Mouse (Mus musculus) CH12.LX (cell line): ENCODE results near the gene Zfp609. TPM values are rescaled to one million over a fixed set of nuclear protein-coding genes. Genes with fewer than 3 reads are reported as not detected.

Experiments
- DNase-seq: peaks from one replicate; pipeline ENCODE4 v3.0.0-alpha.2; 2013; ENCODE audit errors: extremely low read depth
- H3K27ac ChIP-seq: 2 replicates; pipeline ENCODE4 v1.5.1; 2012; ENCODE audit warnings: low read depth, mild to moderate bottlenecking, control low read depth, moderate library complexity; ENCODE audit not compliant: insufficient read depth
- H3K27me3 ChIP-seq: replicated peaks from 2 replicates; pipeline ENCODE3; 2012; ENCODE audit warnings: inconsistent platforms
- H3K36me3 ChIP-seq, 2 experiments: replicated peaks in 1 of 2; 2 replicates each; pipeline versions ENCODE3 to v1.6.1; 2012; ENCODE audit warnings: inconsistent platforms in 1 of 2, low read length in 1 of 2, mild to moderate bottlenecking in 1 of 2, mixed read lengths in 1 of 2, moderate library complexity in 1 of 2; ENCODE audit not compliant: control insufficient read depth in 1 of 2, insufficient read depth in 1 of 2
- H3K4me1 ChIP-seq, 2 experiments: 2 replicates each; pipeline ENCODE4 v1.6.1; 2012; ENCODE audit warnings: inconsistent platforms in 1 of 2, moderate library complexity in 1 of 2; ENCODE audit not compliant: insufficient read depth in 2 of 2, control insufficient read depth in 1 of 2
- H3K4me2 ChIP-seq: 2 replicates; pipeline ENCODE4 v1.6.1; 2012; ENCODE audit warnings: low read depth, mild to moderate bottlenecking, control low read depth; ENCODE audit not compliant: poor library complexity, insufficient read depth, severe bottlenecking
- H3K4me3 ChIP-seq, 3 experiments: fragments of 150-350 bp in 1 of 3; sonication (generic) in 1 of 3; replicated peaks in 1 of 3; 2 replicates each; pipeline versions ENCODE3 to v1.5.1; 2011 to 2012; ENCODE audit warnings: low read depth in 2 of 3, low read length in 2 of 3, mild to moderate bottlenecking in 2 of 3, moderate library complexity in 2 of 3, control low read depth in 1 of 3, improper control_type of control experiment in 1 of 3, inconsistent platforms in 1 of 3, mixed read lengths in 1 of 3; ENCODE audit not compliant: poor library complexity in 1 of 3
- H3K79me2 ChIP-seq: replicated peaks from 2 replicates; pipeline ENCODE4 v1.6.1; 2012; ENCODE audit warnings: mild to moderate bottlenecking, moderate library complexity; ENCODE audit not compliant: control insufficient read depth, poor library complexity, insufficient read depth, severe bottlenecking; ENCODE audit errors: extremely low read depth
- H3K9ac ChIP-seq: 2 replicates; pipeline ENCODE4 v1.6.1; 2012; ENCODE audit warnings: low read depth, mild to moderate bottlenecking, control low read depth, moderate library complexity; ENCODE audit not compliant: insufficient read depth
- H3K9me3 ChIP-seq: replicated peaks from 2 replicates; pipeline ENCODE3; 2012; ENCODE audit warnings: low read length, inconsistent platforms, mixed read lengths
- BHLHE40 ChIP-seq: IDR thresholded peaks from 2 replicates; pipeline ENCODE4 v1.6.1; 2011; ENCODE audit warnings: mild to moderate bottlenecking, low read depth, low read length, improper control_type of control experiment
- EP300 ChIP-seq: IDR thresholded peaks from 2 replicates; pipeline ENCODE4 v1.6.1; 2011; ENCODE audit warnings: low read length, improper control_type of control experiment
- GABPA ChIP-seq: IDR thresholded peaks from 2 replicates; pipeline ENCODE4 v1.6.1; 2012; ENCODE audit warnings: low read depth, low read length, improper control_type of control experiment, inconsistent platforms; ENCODE audit not compliant: insufficient replicate concordance
- JUN ChIP-seq: IDR thresholded peaks from 2 replicates; pipeline ENCODE4 v1.6.1; 2011; ENCODE audit warnings: low read depth, mild to moderate bottlenecking, low read length, improper control_type of control experiment, moderate library complexity; ENCODE audit not compliant: insufficient read depth
- JUND ChIP-seq: conservative IDR thresholded peaks from 2 replicates; pipeline ENCODE4 v1.6.1; 2011; ENCODE audit warnings: low read depth, low read length, improper control_type of control experiment
- KAT2A ChIP-seq: IDR thresholded peaks from 2 replicates; pipeline ENCODE4 v1.6.1; 2012; ENCODE audit warnings: low read length, improper control_type of control experiment, inconsistent platforms; ENCODE audit not compliant: insufficient replicate concordance
- MAX ChIP-seq: IDR thresholded peaks from 2 replicates; pipeline ENCODE4 v1.6.1; 2011; ENCODE audit warnings: low read length, improper control_type of control experiment
- MAZ ChIP-seq: IDR thresholded peaks from 2 replicates; pipeline ENCODE4 v1.6.1; 2012; ENCODE audit warnings: low read depth, mild to moderate bottlenecking, inconsistent platforms, low read length, improper control_type of control experiment, moderate library complexity
- NELFE ChIP-seq: IDR thresholded peaks from 2 replicates; pipeline ENCODE4 v1.6.1; 2011; ENCODE audit warnings: low read depth, low read length, improper control_type of control experiment
- POLR2A ChIP-seq: IDR thresholded peaks from 2 replicates; pipeline ENCODE4 v1.6.1; 2011; ENCODE audit warnings: low read depth, mild to moderate bottlenecking, improper control_type of control experiment, low read length
- POLR2AphosphoS2 ChIP-seq: IDR thresholded peaks from 2 replicates; pipeline ENCODE4 v1.6.1; 2011; ENCODE audit warnings: low read depth, low read length, improper control_type of control experiment
- SIN3A ChIP-seq: IDR thresholded peaks from 2 replicates; pipeline ENCODE4 v1.6.1; 2012; ENCODE audit warnings: low read length, improper control_type of control experiment, inconsistent platforms
- SMC3 ChIP-seq: IDR thresholded peaks from 2 replicates; pipeline ENCODE4 v1.6.1; 2011; ENCODE audit warnings: low read depth, low read length, improper control_type of control experiment
- TCF12 ChIP-seq: IDR thresholded peaks from 2 replicates; pipeline ENCODE4 v1.6.1; 2014; ENCODE audit warnings: low read depth, mild to moderate bottlenecking, inconsistent platforms, low read length, improper control_type of control experiment
- UBTF ChIP-seq: IDR thresholded peaks from 2 replicates; pipeline ENCODE4 v1.6.1; 2012; ENCODE audit warnings: low read depth, mild to moderate bottlenecking, inconsistent platforms, low read length, improper control_type of control experiment, moderate library complexity
- ZMIZ1 ChIP-seq: IDR thresholded peaks from 2 replicates; pipeline ENCODE4 v1.6.1; 2012; ENCODE audit warnings: low read depth, mild to moderate bottlenecking, inconsistent platforms, low read length, improper control_type of control experiment
- dilution Hi-C: fragments of 300-500 bp; cut with MboI; formaldehyde crosslinking; loops from 2 replicates; pipeline ENCODE4 v1.14.3; 2020; ENCODE audit warnings: low sequenced_read_pairs; ENCODE audit not compliant: extremely low pct_unique_long_range_greater_than_20kb, extremely low pct_ligation_motif_present
- in situ Hi-C: fragments of 300-500 bp; cut with MboI; formaldehyde crosslinking; loops from 3 replicates; pipeline ENCODE4 v1.14.3; 2019; ENCODE audit warnings: low sequenced_read_pairs, low pct_ligation_motif_present, low pct_unique_long_range_greater_than_20kb, mixed read lengths
- polyA plus RNA-seq: library from polyadenylated mRNA; unstranded; fragments of >175 nt; gene quantifications from 2 replicates; pipeline ENCODE4 v1.2.1, GENCODE M21; 2012; ENCODE audit warnings: low read depth; ENCODE audit not compliant: insufficient read length
- total RNA-seq, 2 experiments: library from RNA; depleted of rRNA; stranded (reverse); fragments of 300-350 nt in 1 of 2; fragments of >200 nt in 1 of 2; gene quantifications; 2 replicates each; pipeline ENCODE4 v1.2.3; 2012 to 2014

Zfp609 gene
- total and polyA plus RNA-seq, 3 experiments, result 1.2 to 15.4 (median 3.2) TPM

DNA sequence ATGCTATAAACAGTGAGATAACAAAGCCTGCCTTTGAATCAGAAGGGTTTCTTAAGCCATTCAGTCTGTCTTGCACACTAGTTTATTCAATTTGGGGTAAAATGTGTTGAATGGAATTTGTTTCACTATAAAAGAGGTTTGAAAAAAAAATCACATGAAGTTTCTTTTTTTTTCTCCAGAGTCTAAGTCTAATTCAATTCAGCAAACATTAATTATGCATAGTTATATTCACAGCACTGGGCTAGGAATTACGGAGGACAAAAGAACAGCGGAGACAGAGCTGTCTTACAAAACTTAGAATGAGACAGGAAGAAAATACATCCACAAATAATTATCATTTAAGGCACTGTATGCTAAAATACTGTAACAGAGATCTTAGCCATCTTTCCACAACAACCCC, 9.0 kb downstream of the Zfp609 start:
- Histone ChIP-seq H3K36me3 (peaks cover 0 to 24% of the 10 kb centered on the region in 2 experiments), H3K4me2 (no peak overlapping the region), H3K27ac (no peak overlapping the region), H3K4me1 (peaks cover under 1 to 16% of the 10 kb centered on the region in 2 experiments; a peak in 3 of 4 replicates), H3K9me3 (no peaks in the 10 kb centered on the region), H3K79me2 (peaks cover 36% of the 10 kb centered on the region), H3K9ac (no peak overlapping the region), H3K27me3 (no peaks in the 10 kb centered on the region), H3K4me3 (no peak overlapping the region)
- in situ Hi-C loops (no loop called here), dilution Hi-C loops (no loop called here)
- no peak for DNase-seq
- no peak for TF ChIP-seq POLR2AphosphoS2
- no peak for TF ChIP-seq JUN
- TF ChIP-seq UBTF, result no peak
- no peak for TF ChIP-seq NELFE
- no peak for TF ChIP-seq SIN3A
- TF ChIP-seq KAT2A, result no peak
- TF ChIP-seq, all 38 proteins: peak for 0

DNA sequence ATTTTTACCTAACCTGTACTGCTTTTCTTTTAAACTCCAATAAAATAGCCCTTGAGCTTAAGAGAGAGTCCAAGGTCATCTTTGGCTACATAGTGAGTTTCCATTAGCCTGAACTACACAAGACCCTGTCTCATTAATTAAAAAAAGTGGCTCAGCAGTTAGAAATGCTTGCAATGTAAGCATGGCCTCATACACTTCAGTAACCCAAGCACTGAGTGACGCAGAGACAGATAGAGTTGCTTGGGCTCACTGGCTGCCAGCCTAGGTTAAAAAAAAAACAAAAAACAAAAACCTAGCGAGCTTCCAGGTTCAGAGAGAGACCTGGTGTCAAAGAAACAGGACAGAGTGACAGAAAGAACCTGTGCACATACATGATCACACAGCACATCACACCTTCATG, 14.5 kb downstream of the Zfp609 start:
- no peaks in the 10 kb centered on the region for H3K9me3 ChIP-seq
- no peak overlapping the region for H3K9ac ChIP-seq
- in situ Hi-C loops, result no loop called here
- no peaks in the 10 kb centered on the region for H3K27me3 ChIP-seq
- dilution Hi-C loops, result no loop called here
- H3K4me1 ChIP-seq, result no peaks in the 10 kb centered on the region; a peak in 1 of 4 replicates
- H3K27ac ChIP-seq, result no peak overlapping the region
- H3K4me3 ChIP-seq, result no peak overlapping the region
- H3K4me2 ChIP-seq, result no peak overlapping the region
- DNase-seq, result no peak
- TF ChIP-seq TCF12 (no peak), BHLHE40 (no peak), EP300 (no peak), POLR2AphosphoS2 (no peak), JUND (no peak), SIN3A (no peak)
- H3K36me3 ChIP-seq, result peaks cover 0 to 29% of the 10 kb centered on the region in 2 experiments
- peaks cover 22% of the 10 kb centered on the region for H3K79me2 ChIP-seq

DNA sequence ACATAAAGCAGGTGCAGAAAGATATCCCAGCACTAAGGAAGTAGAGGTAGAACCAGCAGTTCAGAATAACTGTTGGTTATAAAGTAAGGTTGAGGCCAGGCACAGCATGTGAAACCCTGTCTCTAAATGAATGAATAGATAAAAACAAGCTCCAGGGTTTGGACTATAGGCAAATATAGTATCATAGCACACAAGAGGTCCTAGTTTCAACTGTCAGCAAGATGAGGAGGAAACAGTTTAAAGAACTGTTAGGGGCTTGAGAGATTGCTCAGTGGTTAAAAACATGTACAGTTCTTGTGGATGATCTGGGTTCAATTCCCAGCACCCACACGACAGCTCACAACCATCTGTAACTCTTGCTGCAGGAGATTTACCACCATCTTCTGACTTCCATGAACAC, 15.6 kb downstream of the Zfp609 start:
- no peaks in the 10 kb centered on the region; a peak in 1 of 4 replicates for H3K4me1 ChIP-seq
- no peaks in the 10 kb centered on the region for H3K9me3 ChIP-seq
- peaks cover 17% of the 10 kb centered on the region for H3K79me2 ChIP-seq
- TF ChIP-seq EP300, result no peak
- no peak for TF ChIP-seq MAZ
- TF ChIP-seq ZMIZ1, result no peak
- no peak for TF ChIP-seq BHLHE40
- TF ChIP-seq SMC3, result no peak
- no peak for TF ChIP-seq NELFE
- TF ChIP-seq TCF12, result no peak
- no peak for TF ChIP-seq POLR2A
- no peak for TF ChIP-seq GABPA
- no peak for TF ChIP-seq MAX
- H3K27ac ChIP-seq, result no peak overlapping the region
- dilution Hi-C loops, result no loop called here
- no peak overlapping the region for H3K4me3 ChIP-seq
- H3K36me3 ChIP-seq, result peaks cover 0 to 22% of the 10 kb centered on the region in 2 experiments
- no peaks in the 10 kb centered on the region for H3K27me3 ChIP-seq
- no peak overlapping the region for H3K4me2 ChIP-seq
- in situ Hi-C loops, result no loop called here
- DNase-seq, result no peak
- H3K9ac ChIP-seq, result no peak overlapping the region
